Mouse (Mus musculus): ENCODE results near the gene Mettl27. TPM values are rescaled to one million over a fixed set of nuclear protein-coding genes. Genes with fewer than 3 reads are reported as not detected.

Mettl27 gene
- total and polyA plus RNA-seq, 2 experiments from 2014 or later, result 5.0 to 7.2 TPM

DNA sequence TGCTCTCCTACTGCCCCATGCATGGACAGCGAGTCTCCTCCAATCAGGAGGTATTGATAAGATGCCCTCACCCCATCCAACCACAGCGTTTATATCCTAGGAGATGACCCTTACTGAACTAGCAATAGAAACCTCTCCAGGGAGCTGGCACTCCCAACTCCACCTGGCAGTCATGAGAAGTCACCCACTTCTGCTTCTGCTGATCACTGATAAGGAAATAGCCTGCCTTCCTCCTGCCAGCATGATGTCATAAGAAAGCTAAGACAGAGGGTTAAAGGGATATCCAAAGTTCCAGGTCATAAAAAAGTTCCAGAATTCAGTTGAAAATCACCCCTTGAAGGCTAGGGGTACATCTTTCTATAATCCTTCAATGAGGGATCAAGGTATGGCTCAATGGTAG lies 44.0 kb downstream of the Mettl27 start:
- Histone ChIP-seq H3K4me3 (ENCODE audit: low read depth, low read length) (no peak overlapping the region), H3K4me2 (ENCODE audit: low read depth, low read length, poor library complexity, severe bottlenecking) (no peak overlapping the region), H3K4me1 (ENCODE audit: insufficient read depth, low read length) (no peaks in the 10 kb centered on the region), H3K9me3 (ENCODE audit: low read length) (no peaks in the 10 kb centered on the region), H3K9ac (replicated peaks; ENCODE audit: low read length, poor library complexity, severe bottlenecking) (no peak overlapping the region), H3K27me3 (ENCODE audit: insufficient read depth, low read length) (no peaks in the 10 kb centered on the region), H3K27ac (ENCODE audit: low read depth, low read length) (no peak overlapping the region), H3K36me3 (ENCODE audit: insufficient read depth, low read length) (no peaks in the 10 kb centered on the region)
- 96% methylated on average over 2 of the region's 2 CpGs for whole genome bisulfite sequencing
- TF ChIP-seq CTCF (IDR thresholded peaks at IDR 0.05), result no peak
- ATAC-seq (ENCODE audit: low FRiP score) (no peak), DNase-seq (ENCODE audit: low spot score) (no peak)

DNA sequence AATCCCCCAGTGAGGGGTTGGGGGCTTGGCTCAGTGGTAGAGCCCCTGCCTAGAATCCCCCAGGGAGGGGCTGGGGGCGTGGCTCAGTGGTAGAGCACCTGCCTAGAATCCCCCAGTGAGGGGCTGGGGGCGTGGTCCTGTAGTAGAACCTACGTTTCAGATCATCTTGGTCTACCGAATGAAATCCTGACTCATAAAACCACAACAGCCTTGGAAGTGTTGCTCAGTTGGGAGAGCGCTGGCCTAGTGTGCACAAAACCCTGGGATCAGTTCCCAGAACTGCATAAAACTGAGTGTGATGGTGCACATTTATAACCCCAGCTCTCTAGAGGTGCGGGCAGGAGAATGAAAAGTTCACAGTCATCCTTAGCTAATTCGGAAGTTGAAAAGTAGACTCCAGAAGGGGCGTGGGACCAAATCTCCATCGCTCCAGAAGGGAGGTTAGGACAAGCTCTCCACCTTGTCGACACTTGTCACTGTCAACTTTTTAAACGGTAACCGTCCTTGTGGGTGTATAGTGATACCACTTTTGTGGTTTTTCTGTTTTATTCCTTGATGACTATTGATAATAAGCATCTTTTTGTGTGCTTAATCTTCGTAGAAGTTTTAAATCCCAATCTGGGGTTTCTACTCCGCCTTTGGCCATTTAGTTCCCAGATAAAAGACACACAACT lies 44.5 kb downstream of the Mettl27 start:
- no peak overlapping the region for H3K4me3 ChIP-seq (ENCODE audit: low read depth, low read length)
- H3K4me1 ChIP-seq (ENCODE audit: insufficient read depth, low read length), result no peaks in the 10 kb centered on the region
- no peaks in the 10 kb centered on the region for H3K27me3 ChIP-seq (ENCODE audit: insufficient read depth, low read length)
- DNase-seq (ENCODE audit: low spot score) (no peak), ATAC-seq (ENCODE audit: low FRiP score) (no peak)
- H3K9ac ChIP-seq (replicated peaks; ENCODE audit: low read length, poor library complexity, severe bottlenecking), result no peak overlapping the region
- no peak for TF ChIP-seq CTCF (IDR thresholded peaks at IDR 0.05)
- no peak overlapping the region for H3K4me2 ChIP-seq (ENCODE audit: low read depth, low read length, poor library complexity, severe bottlenecking)
- no peaks in the 10 kb centered on the region for H3K36me3 ChIP-seq (ENCODE audit: insufficient read depth, low read length)
- no peak overlapping the region for H3K27ac ChIP-seq (ENCODE audit: low read depth, low read length)
- H3K9me3 ChIP-seq (ENCODE audit: low read length), result no peaks in the 10 kb centered on the region
- 84% methylated on average over 14 of the region's 14 CpGs for WGBS

DNA sequence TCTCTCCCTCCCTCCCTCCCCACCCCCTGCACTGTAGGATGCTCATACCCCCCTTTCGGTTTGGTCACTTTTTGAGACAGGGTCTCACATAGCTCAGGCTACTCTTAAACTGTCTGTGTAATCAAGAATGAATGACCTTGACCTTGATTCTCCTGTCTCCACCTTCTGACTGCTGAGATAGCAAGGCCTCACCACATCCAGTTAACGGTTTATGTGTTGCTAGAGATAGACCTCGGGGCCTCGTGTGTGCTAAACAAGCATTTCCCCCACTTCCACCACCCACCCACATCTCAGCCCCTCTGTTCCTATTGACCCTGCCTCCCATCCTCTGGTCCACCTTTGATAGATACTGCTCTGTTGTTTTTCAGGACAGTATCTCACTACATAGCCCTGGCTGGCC lies 45.7 kb downstream of the Mettl27 start:
- Histone ChIP-seq H3K4me1 (ENCODE audit: insufficient read depth, low read length) (no peaks in the 10 kb centered on the region), H3K9me3 (ENCODE audit: low read length) (no peaks in the 10 kb centered on the region), H3K27ac (ENCODE audit: low read depth, low read length) (no peak overlapping the region), H3K4me2 (ENCODE audit: low read depth, low read length, poor library complexity, severe bottlenecking) (no peak overlapping the region), H3K27me3 (ENCODE audit: insufficient read depth, low read length) (no peaks in the 10 kb centered on the region), H3K9ac (replicated peaks; ENCODE audit: low read length, poor library complexity, severe bottlenecking) (no peak overlapping the region), H3K36me3 (ENCODE audit: insufficient read depth, low read length) (no peaks in the 10 kb centered on the region), H3K4me3 (ENCODE audit: low read depth, low read length) (no peak overlapping the region)
- 85% methylated on average over 4 of the region's 4 CpGs for WGBS
- DNase-seq (ENCODE audit: low spot score), result no peak
- no peak for ATAC-seq (ENCODE audit: low FRiP score)
- TF ChIP-seq CTCF (IDR thresholded peaks at IDR 0.05), result no peak

DNA sequence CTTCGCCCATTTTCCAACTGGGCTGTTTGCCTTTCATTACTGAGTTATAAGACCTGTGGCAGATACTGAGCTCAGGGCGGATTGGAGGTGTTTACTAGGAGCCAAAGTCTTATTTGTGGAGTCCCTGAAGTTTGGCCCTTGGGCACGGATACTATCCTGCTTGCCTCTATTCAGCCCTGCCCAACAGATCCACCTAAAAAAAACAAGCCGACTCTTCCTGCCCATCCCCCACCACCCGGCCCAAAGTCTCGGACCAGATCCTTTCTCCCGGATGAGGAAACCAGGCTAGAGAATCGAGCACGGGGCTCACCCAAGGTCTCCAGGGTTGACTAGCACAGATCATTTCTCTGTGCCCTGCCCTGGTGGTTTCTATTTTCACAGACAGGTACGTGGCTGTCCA lies 49.0 kb downstream of the Mettl27 start:
- Histone ChIP-seq H3K4me1 (ENCODE audit: insufficient read depth, low read length) (0 out of 2 replicates have a peak, but pooled peaks cover under 1% of the 10 kb centered on the region), H3K36me3 (ENCODE audit: insufficient read depth, low read length) (no peaks in the 10 kb centered on the region), H3K27ac (ENCODE audit: low read depth, low read length) (no peak overlapping the region), H3K27me3 (ENCODE audit: insufficient read depth, low read length) (peaks cover 18% of the 10 kb centered on the region), H3K4me2 (ENCODE audit: low read depth, low read length, poor library complexity, severe bottlenecking) (no peak overlapping the region), H3K4me3 (ENCODE audit: low read depth, low read length) (no peak overlapping the region), H3K9ac (replicated peaks; ENCODE audit: low read length, poor library complexity, severe bottlenecking) (no peak overlapping the region), H3K9me3 (ENCODE audit: low read length) (no peaks in the 10 kb centered on the region)
- DNase-seq (ENCODE audit: low spot score) (no peak), ATAC-seq (ENCODE audit: low FRiP score) (no peak)
- WGBS, result 71% methylated on average over 10 of the region's 10 CpGs
- no peak for TF ChIP-seq CTCF (IDR thresholded peaks at IDR 0.05)

DNA sequence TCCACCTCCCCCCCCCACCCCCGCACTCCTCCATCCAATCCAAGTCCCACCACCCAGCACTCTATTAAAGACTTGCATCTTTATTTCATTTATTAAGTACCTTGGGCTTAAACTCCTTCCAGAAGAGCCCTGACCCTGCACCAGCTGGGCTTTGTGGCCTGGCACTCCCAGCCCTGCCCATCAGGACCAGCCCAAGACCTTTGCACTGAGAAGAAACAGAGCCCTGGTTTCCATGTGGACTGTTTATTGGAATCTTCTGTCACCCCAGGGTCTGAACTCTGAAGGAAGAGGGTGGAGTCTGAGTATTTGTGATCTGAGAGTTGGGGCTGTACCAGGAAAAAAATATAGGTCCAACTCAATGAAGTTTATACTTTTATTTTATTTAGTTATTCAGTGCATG lies 50.9 kb downstream of the Mettl27 start:
- Histone ChIP-seq H3K4me1 (ENCODE audit: insufficient read depth, low read length) (peaks cover 4% of the 10 kb centered on the region; the same call in 1 of the 2 replicates), H3K9me3 (ENCODE audit: low read length) (no peaks in the 10 kb centered on the region), H3K9ac (replicated peaks; ENCODE audit: low read length, poor library complexity, severe bottlenecking) (no peak overlapping the region), H3K4me3 (ENCODE audit: low read depth, low read length) (no peak overlapping the region), H3K36me3 (ENCODE audit: insufficient read depth, low read length) (no peaks in the 10 kb centered on the region), H3K27me3 (ENCODE audit: insufficient read depth, low read length) (peaks cover 36% of the 10 kb centered on the region), H3K4me2 (ENCODE audit: low read depth, low read length, poor library complexity, severe bottlenecking) (no peak overlapping the region), H3K27ac (ENCODE audit: low read depth, low read length) (no peak overlapping the region)
- DNase-seq (ENCODE audit: low spot score) (no peak), ATAC-seq (ENCODE audit: low FRiP score) (no peak)
- WGBS, result 85% methylated on average over 1 of the region's 1 CpGs
- no peak for TF ChIP-seq CTCF (IDR thresholded peaks at IDR 0.05)

DNA sequence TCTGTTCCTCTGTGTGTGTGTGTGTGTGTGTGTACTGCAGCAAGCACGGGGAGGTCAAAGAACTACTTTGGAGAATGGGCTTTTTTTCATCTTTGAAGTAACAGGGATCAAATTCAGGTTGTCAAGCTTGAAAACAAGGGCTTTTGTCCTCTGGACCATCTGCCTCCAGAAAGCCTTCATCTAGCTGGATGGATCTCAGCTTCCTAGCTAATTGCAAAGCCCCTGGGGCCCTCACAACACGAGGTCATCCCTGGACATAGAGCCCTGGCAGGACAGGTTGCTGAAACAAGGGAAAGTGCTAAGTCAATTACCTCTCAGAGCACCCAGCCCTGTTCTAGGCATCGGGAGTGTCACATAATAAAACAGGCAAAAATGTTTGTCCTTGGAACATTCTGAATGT lies 51.6 kb downstream of the Mettl27 start:
- Histone ChIP-seq H3K9me3 (ENCODE audit: low read length) (no peaks in the 10 kb centered on the region), H3K4me1 (ENCODE audit: insufficient read depth, low read length) (peaks cover 4% of the 10 kb centered on the region; the same call in 1 of the 2 replicates), H3K27me3 (ENCODE audit: insufficient read depth, low read length) (peaks cover 41% of the 10 kb centered on the region), H3K4me2 (ENCODE audit: low read depth, low read length, poor library complexity, severe bottlenecking) (no peak overlapping the region), H3K36me3 (ENCODE audit: insufficient read depth, low read length) (no peaks in the 10 kb centered on the region), H3K9ac (replicated peaks; ENCODE audit: low read length, poor library complexity, severe bottlenecking) (no peak overlapping the region), H3K27ac (ENCODE audit: low read depth, low read length) (no peak overlapping the region), H3K4me3 (ENCODE audit: low read depth, low read length) (no peak overlapping the region)
- WGBS, result 5% methylated on average over 3 of the region's 3 CpGs
- no peak for TF ChIP-seq CTCF (IDR thresholded peaks at IDR 0.05)
- ATAC-seq (ENCODE audit: low FRiP score) (no peak), DNase-seq (ENCODE audit: low spot score) (no peak)

Measured in midbrain, postnatal 0 days (tissue).